Mouse (Mus musculus) olfactory bulb, adult 2 months (tissue): Measurements from ENCODE around the gene Lmtk2. TPM values are rescaled to one million over a fixed set of nuclear protein-coding genes. Genes with fewer than 3 reads are reported as not detected.

ENCODE experiments used
- H3K27ac ChIP-seq: fragments of 200-500 bp; 2 replicates; pipeline ENCODE4 v1.5.1; 2012; ENCODE audit warnings: low read depth, low read length; ENCODE audit not compliant: insufficient read depth
- H3K4me1 ChIP-seq: fragments of 200-500 bp; 2 replicates; pipeline ENCODE4 v1.6.1; 2012; ENCODE audit warnings: low read length; ENCODE audit not compliant: control insufficient read depth, insufficient read depth
- H3K4me3 ChIP-seq: fragments of 200-500 bp; 2 replicates; pipeline ENCODE4 v1.5.1; 2012; ENCODE audit warnings: mild to moderate bottlenecking, low read depth, low read length, moderate library complexity; ENCODE audit not compliant: insufficient read depth
- CTCF ChIP-seq: fragments of 200-500 bp; IDR thresholded peaks from 2 replicates; pipeline ENCODE4 v1.5.1; 2012; ENCODE audit warnings: low read depth, mild to moderate bottlenecking, low read length, moderate library complexity; ENCODE audit not compliant: insufficient read depth
- POLR2A ChIP-seq: fragments of 200-500 bp; IDR thresholded peaks from 2 replicates; pipeline ENCODE4 v1.6.1; 2012; ENCODE audit warnings: mild to moderate bottlenecking, low read depth, low read length, moderate library complexity; ENCODE audit not compliant: insufficient read depth
- WGBS: fragments of 180-500 bp; shearing (Covaris S2); methylation state at CpG from one replicate; pipeline ENCODE4 v1.1.7; 2018; 5-methylcytosine and 5-hydroxymethylcytosine counted together
- polyA plus RNA-seq: library from polyadenylated mRNA; stranded (reverse); fragments of >200 nt; gene quantifications from 2 replicates; pipeline ENCODE4 v1.2.4, GENCODE M21; 2012; ENCODE audit warnings: low replicate concordance; ENCODE audit not compliant: missing spikeins, insufficient read depth, insufficient read length

Gene Lmtk2
- polyA plus RNA-seq, 1 experiment: not detected

DNA sequence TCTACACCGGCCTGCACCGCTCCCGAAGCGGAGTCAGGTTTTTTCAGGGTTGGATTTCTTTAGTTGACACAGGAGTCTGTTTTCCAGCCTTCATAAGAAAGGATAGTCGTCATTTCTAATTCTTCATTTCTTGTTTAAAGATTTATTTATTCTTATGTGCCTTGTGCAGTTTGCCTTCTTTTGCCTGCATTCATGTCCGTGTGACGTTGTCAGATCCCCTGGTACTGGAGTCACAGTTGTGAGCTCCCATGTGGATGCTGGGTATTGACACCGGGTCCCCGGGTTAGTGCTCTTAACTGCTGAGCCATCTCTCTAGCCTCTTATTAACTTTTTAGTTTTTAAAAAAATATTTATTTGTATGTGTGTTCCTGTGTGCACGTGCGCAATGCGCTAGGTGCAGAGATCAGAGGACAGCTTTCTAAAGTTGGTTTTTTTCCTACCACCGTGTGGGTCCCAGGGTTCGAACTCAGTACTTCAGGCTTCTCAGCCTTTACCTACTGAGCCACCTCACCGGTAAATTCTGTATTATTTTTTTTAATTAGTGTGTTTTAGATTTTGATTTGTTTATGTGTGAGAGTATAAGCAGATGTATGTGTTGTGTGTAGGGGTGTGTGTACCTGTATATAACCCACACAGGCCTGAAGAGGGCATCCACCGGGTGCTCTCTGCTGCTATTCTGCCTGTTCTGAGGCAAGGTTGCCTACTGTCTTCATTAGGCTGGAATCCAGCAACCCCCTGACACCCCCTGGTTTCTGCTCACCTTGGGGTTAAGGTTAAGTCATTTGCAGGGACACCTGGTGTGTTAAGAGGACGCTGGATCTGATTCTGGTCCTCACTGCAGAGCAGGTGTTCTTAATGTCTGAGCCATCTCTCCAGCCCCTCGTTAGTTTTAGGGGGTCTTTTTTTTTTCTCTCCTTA, 123.9 kb downstream of the Lmtk2 start:
- Histone ChIP-seq H3K4me3 (peak overlapping the region; percentile 98), H3K4me1 (peaks cover 15% of the 10 kb centered on the region), H3K27ac (peak overlapping the region; percentile 95)
- no peak for TF ChIP-seq POLR2A
- TF ChIP-seq CTCF: no peak
- 23% methylated on average over 18 of the region's 18 CpGs for WGBS

DNA sequence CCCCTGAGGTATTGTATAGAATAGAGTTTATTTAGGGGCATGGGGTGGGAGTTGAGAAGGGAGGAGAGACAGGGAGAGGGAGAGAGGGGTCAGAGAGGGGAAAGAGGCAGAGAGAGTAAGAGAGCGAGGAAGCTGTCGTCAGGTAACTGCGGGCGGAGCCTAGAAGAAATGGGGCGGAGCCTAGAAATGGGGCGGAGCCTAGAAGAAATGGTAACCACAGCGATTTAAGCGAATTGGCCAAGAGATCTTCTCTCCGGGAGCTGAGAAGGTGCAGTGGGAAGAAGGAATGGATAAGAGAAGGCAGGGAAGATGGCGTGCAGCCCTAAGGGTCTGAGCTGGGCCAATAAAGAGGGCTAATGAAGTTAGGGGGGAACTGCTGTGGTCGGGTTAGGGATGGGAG, 126.0 kb downstream of the Lmtk2 start:
- Histone ChIP-seq H3K4me1 (peaks cover 9% of the 10 kb centered on the region), H3K4me3 (no peak overlapping the region), H3K27ac (no peak overlapping the region)
- 40% methylated on average over 11 of the region's 11 CpGs for WGBS
- TF ChIP-seq CTCF: no peak
- TF ChIP-seq POLR2A: no peak

DNA sequence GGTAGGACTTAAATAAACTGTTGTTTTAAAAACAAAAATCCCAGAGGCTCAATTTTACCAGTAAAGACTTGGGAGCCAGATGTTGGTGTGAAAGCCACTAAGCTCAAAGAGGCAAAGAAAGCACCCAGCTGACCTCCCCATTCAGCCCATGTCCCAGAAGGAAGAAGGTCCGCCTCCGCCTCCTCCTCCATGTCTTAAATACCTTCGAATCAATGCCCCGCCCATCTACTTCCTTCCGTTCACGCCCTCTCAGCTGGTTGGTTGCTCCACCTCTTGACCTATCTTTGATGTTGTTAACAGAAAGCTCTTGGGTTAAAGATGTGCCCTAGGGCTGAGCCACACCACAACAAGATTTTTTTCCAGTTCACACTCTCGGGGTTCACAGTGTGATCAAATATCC, 130.0 kb downstream of the Lmtk2 start:
- H3K4me3 ChIP-seq: no peak overlapping the region
- 87% methylated on average over 7 of the region's 7 CpGs for whole genome bisulfite sequencing
- no peak overlapping the region for H3K27ac ChIP-seq
- peaks cover 5% of the 10 kb centered on the region; the same call in 1 of the 2 replicates for H3K4me1 ChIP-seq
- no peak for TF ChIP-seq POLR2A
- TF ChIP-seq CTCF: no peak

DNA sequence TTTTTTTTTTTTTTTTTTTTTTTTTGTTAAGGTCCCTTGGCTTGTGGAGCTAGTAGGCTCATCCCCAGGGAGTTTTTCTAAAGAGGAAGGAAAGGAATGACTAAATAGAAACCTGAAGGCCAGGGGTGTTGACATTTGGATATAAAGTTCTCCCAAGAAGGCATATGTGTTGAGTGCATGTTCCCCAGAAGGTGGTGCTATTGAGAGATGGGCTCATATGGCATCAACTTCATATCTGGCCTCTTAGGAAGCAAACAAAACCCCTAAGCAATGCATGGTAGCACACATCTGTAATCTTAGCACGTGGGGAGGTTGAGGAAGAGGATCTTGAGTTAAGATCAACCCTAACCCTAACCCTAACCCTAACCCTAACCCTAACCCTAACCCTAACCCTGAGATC, 131.2 kb downstream of the Lmtk2 start:
- H3K27ac ChIP-seq: no peak overlapping the region
- H3K4me1 ChIP-seq: peaks cover 5% of the 10 kb centered on the region; the same call in 1 of the 2 replicates
- H3K4me3 ChIP-seq: no peak overlapping the region
- 63% methylated on average over 1 of the region's 1 CpGs for whole genome bisulfite sequencing
- TF ChIP-seq POLR2A (no peak), CTCF (no peak)

DNA sequence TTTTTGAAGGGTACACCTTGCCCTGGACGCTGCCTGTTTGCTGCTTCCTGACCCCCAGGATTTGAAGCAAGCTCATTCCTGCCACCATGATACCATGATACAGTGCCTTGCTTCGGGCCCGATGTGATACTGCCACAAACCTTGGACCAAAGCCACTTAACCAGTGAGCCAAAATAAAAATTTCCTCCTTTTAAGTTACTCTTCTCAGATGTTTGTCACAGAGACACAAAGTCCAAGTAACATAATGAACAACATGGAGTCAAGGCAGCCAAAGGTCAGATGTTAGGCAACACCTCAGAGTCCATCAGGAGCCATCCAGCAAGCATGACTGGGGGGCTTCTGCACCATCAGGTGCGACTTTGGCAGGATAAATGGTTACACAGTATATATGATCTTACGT, 132.3 kb downstream of the Lmtk2 start:
- Histone ChIP-seq H3K4me1 (peaks cover 5% of the 10 kb centered on the region; the same call in 1 of the 2 replicates), H3K27ac (no peak overlapping the region), H3K4me3 (no peak overlapping the region)
- 82% methylated on average over 5 of the region's 5 CpGs for WGBS
- TF ChIP-seq POLR2A (no peak), CTCF (no peak)

DNA sequence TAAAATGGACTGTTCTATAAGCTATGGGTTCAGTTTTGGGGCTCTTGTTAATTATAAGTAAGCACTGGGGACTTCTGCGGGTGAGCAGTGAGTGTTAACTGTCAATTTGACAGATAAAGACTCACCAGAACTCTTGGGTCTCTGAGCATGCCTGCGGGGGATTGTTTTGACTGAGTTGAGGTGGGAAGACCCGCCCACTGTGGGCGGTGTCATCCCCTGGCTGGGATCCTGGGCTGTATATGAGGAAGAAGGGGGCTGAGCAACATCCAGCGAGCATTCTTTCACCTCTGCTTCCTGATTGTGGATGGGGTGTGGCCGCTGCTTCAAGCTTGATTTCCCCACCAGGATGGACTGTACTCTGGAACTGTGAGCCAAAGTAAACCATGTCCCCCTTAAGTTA, 134.0 kb downstream of the Lmtk2 start:
- Histone ChIP-seq H3K27ac (peak overlapping the region; percentile 4; the same call in 1 of the 2 replicates), H3K4me1 (peaks cover 5% of the 10 kb centered on the region; the same call in 1 of the 2 replicates), H3K4me3 (no peak overlapping the region)
- TF ChIP-seq POLR2A: no peak
- no peak for TF ChIP-seq CTCF
- 55% methylated on average over 6 of the region's 6 CpGs for WGBS

DNA sequence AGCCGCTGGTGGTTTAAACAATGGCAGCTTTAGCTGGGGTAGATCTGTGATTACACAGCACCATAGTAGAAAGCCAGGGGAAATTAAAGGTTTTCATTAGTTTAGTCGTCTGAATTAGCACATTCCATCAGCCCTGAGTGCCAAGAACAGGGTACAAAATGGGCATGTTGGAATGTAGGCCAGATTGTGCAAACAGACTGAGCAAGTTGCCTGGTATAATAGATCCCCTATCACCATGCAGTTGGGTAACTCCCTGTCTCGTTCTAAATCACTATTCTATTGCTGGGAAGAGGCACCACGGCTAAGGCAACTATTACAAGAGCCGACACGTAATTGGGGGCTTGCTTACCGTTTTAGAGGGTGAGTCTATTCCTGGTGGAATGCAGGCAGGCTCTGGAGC, 134.5 kb downstream of the Lmtk2 start:
- 20% methylated on average over 7 of the region's 7 CpGs for WGBS
- H3K4me3 ChIP-seq: no peak overlapping the region
- TF ChIP-seq POLR2A (no peak), CTCF (no peak)
- no peak overlapping the region for H3K27ac ChIP-seq
- H3K4me1 ChIP-seq: peaks cover 5% of the 10 kb centered on the region; the same call in 1 of the 2 replicates

Other genes with a start within 250 kb of the Lmtk2 start
- not detected in 2 replicates for gene Ankrd61, start 202.8 kb upstream of the Lmtk2 start, polyA plus RNA-seq
- not detected in 2 replicates for gene Aimp2, start 190.6 kb upstream of the Lmtk2 start, polyA plus RNA-seq
- gene Pms2, start 190.5 kb upstream of the Lmtk2 start, polyA plus RNA-seq: not detected in 2 replicates
- gene Gm42421, start 172.3 kb upstream of the Lmtk2 start, polyA plus RNA-seq: not detected in 2 replicates
- not detected in 2 replicates for gene Rsph10b, start 167.4 kb upstream of the Lmtk2 start, polyA plus RNA-seq
- 341 TPM in 1 of 2 replicates, not detected in the other for gene Ccz1, start 85.6 kb upstream of the Lmtk2 start, polyA plus RNA-seq
- not detected in 2 replicates for gene Ocm, start 73.8 kb upstream of the Lmtk2 start, polyA plus RNA-seq
- not detected in 2 replicates for gene Bhlha15, start 89.8 kb downstream of the Lmtk2 start, polyA plus RNA-seq
- gene Tecpr1, start 123.2 kb downstream of the Lmtk2 start, polyA plus RNA-seq: 771 TPM in 1 of 2 replicates, not detected in the other
- not detected in 2 replicates for gene Bri3, start 144.0 kb downstream of the Lmtk2 start, polyA plus RNA-seq